Mouse (Mus musculus) limb, embryonic 13.5 days (tissue): Measurements from ENCODE around the gene Hoxd9. TPM values are rescaled to one million over a fixed set of nuclear protein-coding genes. Genes with fewer than 3 reads are reported as not detected.

Experiments used
- ATAC-seq: fragments of 200-750 bp; cut with Nextera tagmentation; 2 replicates; pipeline ENCODE4 v1.8.0; 2017; ENCODE audit warnings: low read depth, moderate number of reproducible peaks, moderate TSS enrichment; ENCODE audit not compliant: low FRiP score
- H3K27ac ChIP-seq: fragments of 300-500 bp; sonication (generic); 2 replicates; pipeline ENCODE4 v1.5.1; 2015; ENCODE audit warnings: inconsistent platforms, mild to moderate bottlenecking, moderate library complexity
- H3K27me3 ChIP-seq: fragments of 300-500 bp; sonication (generic); 2 replicates; pipeline ENCODE4 v1.6.1; 2015; ENCODE audit warnings: mild to moderate bottlenecking, inconsistent platforms
- H3K36me3 ChIP-seq: fragments of 300-500 bp; sonication (generic); 2 replicates; pipeline ENCODE4 v1.6.1; 2015; ENCODE audit warnings: inconsistent platforms, mild to moderate bottlenecking, moderate library complexity
- H3K4me1 ChIP-seq: fragments of 300-500 bp; sonication (generic); 2 replicates; pipeline ENCODE4 v1.6.1; 2015; ENCODE audit warnings: inconsistent platforms
- H3K4me2 ChIP-seq: fragments of 300-500 bp; sonication (generic); replicated peaks from 2 replicates; pipeline ENCODE4 v1.6.1; 2015; ENCODE audit warnings: inconsistent platforms, mild to moderate bottlenecking, moderate library complexity
- H3K4me3 ChIP-seq: fragments of 300-500 bp; sonication (generic); 2 replicates; pipeline ENCODE4 v1.5.1; 2015; ENCODE audit warnings: moderate library complexity, mild to moderate bottlenecking, inconsistent platforms
- H3K9ac ChIP-seq: fragments of 300-500 bp; sonication (generic); 2 replicates; pipeline ENCODE4 v1.6.1; 2015; ENCODE audit warnings: mild to moderate bottlenecking, inconsistent platforms
- H3K9me3 ChIP-seq: fragments of 300-500 bp; sonication (generic); 2 replicates; pipeline ENCODE4 v1.6.1; 2016; ENCODE audit warnings: inconsistent platforms
- WGBS: fragments of 180-500 bp; shearing (Covaris S2); methylation state at CpG from one replicate; pipeline ENCODE4 v1.1.7; 2015; 5-methylcytosine and 5-hydroxymethylcytosine counted together
- polyA plus RNA-seq: library from polyadenylated mRNA; unstranded; fragments of >200 nt; fragmentation: Nextera tagmentation; extraction: Ambion mirVana; gene quantifications from 2 replicates; pipeline ENCODE4 v1.2.1, GENCODE M21; 2015

The Hoxd9 gene
- polyA plus RNA-seq, 1 experiment from 2014 or later, result 10.9 TPM

- Histone ChIP-seq H3K36me3 (no peaks in the 10 kb centered on the region), H3K27me3 (peaks cover 97% of the 10 kb centered on the region), H3K27ac (no peak overlapping the region), H3K9me3 (no peaks in the 10 kb centered on the region), H3K4me2 (peak overlapping the region; percentile 72), H3K4me1 (peaks cover 27% of the 10 kb centered on the region), H3K9ac (no peak overlapping the region), H3K4me3 (peak overlapping the region; percentile 53)
- 4% methylated on average over 19 of the region's 19 CpGs for WGBS
- no peak for ATAC-seq
These were observed 16.0 kb downstream of the Hoxd9 start for GRCm38 (mm10) chr2:74713239-74714150.

DNA sequence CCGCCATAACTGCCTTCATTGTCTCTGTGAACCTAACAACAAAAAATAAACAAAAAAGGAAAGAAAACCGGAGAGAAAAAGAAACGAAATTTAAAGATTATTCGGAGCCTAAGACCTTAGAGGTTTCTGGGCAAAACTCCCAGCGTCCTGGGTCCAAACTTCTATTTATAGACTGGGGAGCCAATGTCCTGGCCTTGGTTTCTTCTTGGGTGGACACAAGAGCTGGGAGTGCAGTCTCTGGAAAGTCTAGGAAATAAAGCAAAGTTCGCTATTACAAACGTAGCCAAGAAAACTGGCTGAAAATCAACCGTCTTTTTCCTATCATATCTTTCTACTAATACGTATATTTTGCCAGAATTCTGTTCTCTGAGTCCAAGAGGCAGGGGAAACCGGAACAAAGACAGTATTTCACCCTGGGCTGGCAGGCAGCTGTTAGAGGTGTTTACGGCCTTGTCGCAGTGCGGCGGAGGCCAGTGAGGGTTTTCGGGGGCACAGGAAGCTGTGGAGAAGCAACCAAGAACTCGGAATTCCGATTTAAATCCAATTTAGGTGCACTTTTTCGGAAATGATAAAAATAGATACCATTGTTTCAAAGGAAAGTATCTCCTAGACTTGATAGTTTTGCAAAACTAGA is 16.7 kb downstream of the Hoxd9 start:
- H3K9ac ChIP-seq, result no peak overlapping the region
- H3K27ac ChIP-seq, result no peak overlapping the region
- peaks cover 27% of the 10 kb centered on the region for H3K4me1 ChIP-seq
- 4% methylated on average over 18 of the region's 18 CpGs for WGBS
- no peak for ATAC-seq
- no peaks in the 10 kb centered on the region for H3K9me3 ChIP-seq
- H3K4me2 ChIP-seq, result peak overlapping the region; percentile 72
- H3K27me3 ChIP-seq, result peaks cover 97% of the 10 kb centered on the region
- peak overlapping the region; percentile 11 for H3K4me3 ChIP-seq
- no peaks in the 10 kb centered on the region for H3K36me3 ChIP-seq

GRCm38 (mm10) chr2:74714881-74715280 is 17.4 kb downstream of the Hoxd9 start:
- peak overlapping the region; percentile 11; the same call in 1 of the 2 replicates for H3K4me3 ChIP-seq
- H3K9me3 ChIP-seq, result no peaks in the 10 kb centered on the region
- peak overlapping the region; percentile 72 for H3K4me2 ChIP-seq
- WGBS, result under 1% methylated on average over 14 of the region's 14 CpGs
- no peak for ATAC-seq
- H3K9ac ChIP-seq, result 0 out of 2 replicates have a peak overlapping the region, but pooled peaks have one; percentile 4
- H3K4me1 ChIP-seq, result peaks cover 27% of the 10 kb centered on the region
- H3K27ac ChIP-seq, result no peak overlapping the region
- H3K27me3 ChIP-seq, result peaks cover 97% of the 10 kb centered on the region
- no peaks in the 10 kb centered on the region for H3K36me3 ChIP-seq

GRCm38 (mm10) chr2:74715504-74716241 is 18.1 kb downstream of the Hoxd9 start:
- H3K9me3 ChIP-seq, result no peaks in the 10 kb centered on the region
- H3K36me3 ChIP-seq, result no peaks in the 10 kb centered on the region
- H3K4me2 ChIP-seq, result peak overlapping the region; percentile 72
- H3K27ac ChIP-seq, result no peak overlapping the region
- no peak overlapping the region for H3K9ac ChIP-seq
- peaks cover 97% of the 10 kb centered on the region for H3K27me3 ChIP-seq
- 3% methylated on average over 26 of the region's 26 CpGs for WGBS
- peak; percentile 62 for ATAC-seq
- H3K4me1 ChIP-seq, result peaks cover 27% of the 10 kb centered on the region
- peak overlapping the region; percentile 34 for H3K4me3 ChIP-seq

- ATAC-seq, result no peak
- peaks cover 100% of the 10 kb centered on the region for H3K27me3 ChIP-seq
These were observed 22.9 kb downstream of the Hoxd9 start for GRCm38 (mm10) chr2:74720384-74720783.

DNA sequence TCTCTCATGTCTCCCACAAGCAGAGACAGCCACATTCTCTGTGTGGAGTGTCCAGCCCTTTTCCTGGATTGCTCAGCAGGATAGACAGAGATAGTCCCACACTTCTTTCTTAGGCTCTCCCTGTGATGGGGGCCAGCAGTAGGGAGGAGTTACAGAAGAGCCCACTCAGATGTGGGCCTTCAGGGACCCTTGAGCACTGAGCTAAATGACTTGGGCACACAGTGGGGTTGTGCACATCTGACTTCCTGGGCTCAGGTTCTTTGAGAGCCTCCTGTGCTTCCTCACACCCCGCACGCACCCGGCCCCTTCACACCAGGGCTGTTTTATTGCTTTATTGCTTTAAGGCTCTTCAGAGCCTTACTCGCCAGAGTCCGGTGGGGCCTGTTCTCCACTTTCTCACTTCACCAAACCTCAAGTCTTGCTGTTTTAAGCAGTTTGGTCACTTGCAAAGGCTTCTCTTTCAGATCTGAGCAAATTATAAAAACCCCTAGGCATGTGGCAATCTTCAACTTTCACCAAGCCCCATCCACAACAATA is 23.5 kb downstream of the Hoxd9 start:
- 14% methylated on average over 5 of the region's 5 CpGs for WGBS
- no peaks in the 10 kb centered on the region for H3K9me3 ChIP-seq
- ATAC-seq, result no peak
- H3K36me3 ChIP-seq, result no peaks in the 10 kb centered on the region
- H3K4me2 ChIP-seq, result no peak overlapping the region
- H3K4me1 ChIP-seq, result peaks cover 19% of the 10 kb centered on the region
- H3K27me3 ChIP-seq, result peaks cover 100% of the 10 kb centered on the region
- H3K9ac ChIP-seq, result no peak overlapping the region
- no peak overlapping the region for H3K27ac ChIP-seq
- H3K4me3 ChIP-seq, result no peak overlapping the region

More at GRCm38 (mm10) chr2:74720384-74720783, 22.9 kb downstream of the Hoxd9 start:
- Histone ChIP-seq H3K4me3 (no peak overlapping the region), H3K4me2 (no peak overlapping the region), H3K36me3 (no peaks in the 10 kb centered on the region), H3K9me3 (no peaks in the 10 kb centered on the region), H3K4me1 (peaks cover 21% of the 10 kb centered on the region), H3K9ac (no peak overlapping the region), H3K27ac (no peak overlapping the region)
- 17% methylated on average over 2 of the region's 2 CpGs for WGBS

DNA sequence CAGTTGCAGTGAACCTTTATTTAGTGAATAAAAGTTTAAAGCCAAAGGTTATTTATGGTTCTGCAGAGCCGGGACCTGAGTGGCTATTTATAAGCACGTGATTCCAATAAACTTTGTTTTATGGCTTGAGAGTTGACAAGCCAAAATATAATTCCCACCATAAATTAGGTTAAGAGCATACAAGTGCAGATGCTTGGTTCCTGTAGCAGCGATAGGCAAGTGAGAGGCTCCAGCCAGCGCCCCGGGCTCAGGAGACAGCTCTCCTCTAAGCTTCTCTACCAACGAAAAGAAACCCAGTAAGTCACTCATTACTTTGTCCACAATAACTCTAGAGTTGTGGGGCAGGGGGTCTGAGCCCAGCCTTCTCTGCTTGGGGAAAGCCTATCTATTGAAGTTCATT is 24.4 kb downstream of the Hoxd9 start:
- H3K4me3 ChIP-seq, result no peak overlapping the region
- peaks cover 100% of the 10 kb centered on the region for H3K27me3 ChIP-seq
- H3K9me3 ChIP-seq, result no peaks in the 10 kb centered on the region
- ATAC-seq, result no peak
- H3K4me2 ChIP-seq, result no peak overlapping the region
- H3K36me3 ChIP-seq, result no peaks in the 10 kb centered on the region
- no peak overlapping the region for H3K9ac ChIP-seq
- no peak overlapping the region for H3K27ac ChIP-seq
- 5% methylated on average over 6 of the region's 6 CpGs for WGBS
- H3K4me1 ChIP-seq, result peaks cover 15% of the 10 kb centered on the region

DNA sequence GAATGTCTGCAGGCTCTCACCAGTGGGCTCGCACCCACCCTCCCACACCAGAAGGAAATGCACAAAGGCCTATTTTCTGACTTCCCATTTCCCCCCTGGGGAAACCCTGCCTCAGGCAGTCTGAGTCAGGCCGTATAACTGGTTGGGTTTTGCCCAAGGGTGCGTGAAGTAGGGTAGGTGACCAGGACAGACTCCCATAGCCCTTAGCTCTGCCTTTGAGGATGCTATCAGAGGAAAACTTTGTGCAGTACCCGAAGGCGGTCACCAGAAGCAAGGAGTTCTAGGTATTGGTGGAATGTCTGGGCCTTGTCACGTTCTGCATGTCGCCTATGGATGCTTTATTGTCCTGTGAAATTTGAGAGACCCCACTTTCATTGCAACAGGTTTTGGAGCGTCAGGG is 25.4 kb downstream of the Hoxd9 start:
- H3K4me3 ChIP-seq, result no peak overlapping the region
- H3K27ac ChIP-seq, result no peak overlapping the region
- H3K27me3 ChIP-seq, result peaks cover 100% of the 10 kb centered on the region
- no peak overlapping the region for H3K4me2 ChIP-seq
- no peaks in the 10 kb centered on the region for H3K9me3 ChIP-seq
- 30% methylated on average over 8 of the region's 8 CpGs for WGBS
- H3K36me3 ChIP-seq, result no peaks in the 10 kb centered on the region
- H3K9ac ChIP-seq, result no peak overlapping the region
- H3K4me1 ChIP-seq, result peaks cover 24% of the 10 kb centered on the region
- ATAC-seq, result no peak

- Histone ChIP-seq H3K9ac (no peak overlapping the region), H3K9me3 (no peaks in the 10 kb centered on the region), H3K4me2 (no peak overlapping the region), H3K36me3 (no peaks in the 10 kb centered on the region), H3K4me3 (no peak overlapping the region), H3K27ac (no peak overlapping the region), H3K4me1 (peaks cover 27% of the 10 kb centered on the region), H3K27me3 (peaks cover 100% of the 10 kb centered on the region)
- WGBS, result 44% methylated on average over 7 of the region's 7 CpGs
- no peak for ATAC-seq
These were observed 26.9 kb downstream of the Hoxd9 start for GRCm38 (mm10) chr2:74724244-74725015.

GRCm38 (mm10) chr2:74725171-74725570 is 27.6 kb downstream of the Hoxd9 start:
- Histone ChIP-seq H3K36me3 (no peaks in the 10 kb centered on the region), H3K4me3 (no peak overlapping the region), H3K9ac (no peak overlapping the region), H3K27ac (no peak overlapping the region), H3K9me3 (no peaks in the 10 kb centered on the region), H3K27me3 (peaks cover 98% of the 10 kb centered on the region), H3K4me1 (peaks cover 27% of the 10 kb centered on the region), H3K4me2 (no peak overlapping the region)
- 25% methylated on average over 17 of the region's 17 CpGs for WGBS
- ATAC-seq, result no peak

DNA sequence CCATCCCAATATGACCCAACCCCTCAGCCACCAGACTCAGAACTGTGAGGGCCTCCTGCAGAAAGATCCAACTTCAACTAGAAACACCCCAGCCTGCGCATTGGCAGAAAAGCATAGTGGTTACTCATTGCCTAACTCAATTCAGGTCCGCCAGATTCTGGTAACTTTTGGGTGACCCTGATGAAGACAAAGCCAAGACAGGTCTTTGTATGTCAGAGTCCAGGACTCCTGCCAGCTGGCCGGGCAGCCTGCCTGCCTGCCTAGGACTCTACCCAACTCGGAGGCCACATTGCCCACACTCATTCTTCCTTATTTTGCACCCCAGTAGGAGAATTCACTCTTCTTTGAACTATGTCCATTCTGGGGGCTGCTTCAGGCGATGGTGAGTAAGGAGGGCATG is 29.0 kb downstream of the Hoxd9 start, which contains the start of gene Gm28230:
Gm28230 (plus strand) TSS at position 178 of the 400 bp plus-strand sequence.
- Histone ChIP-seq H3K27ac (no peak within 1 kb of the TSS), H3K4me3 (peak within 1 kb of the TSS; percentile 38), H3K27me3 (peaks cover 98% of the 10 kb centered on the region), H3K9ac (peak within 1 kb of the TSS; percentile 53), H3K36me3 (no peaks in the 10 kb centered on the region), H3K4me1 (peaks cover 19% of the 10 kb centered on the region), H3K9me3 (no peaks in the 10 kb centered on the region), H3K4me2 (peak within 1 kb of the TSS; percentile 66)
- WGBS, result 35% methylated on average over 5 of the region's 5 CpGs
- no peak for ATAC-seq
